Mouse (Mus musculus) thymus, postnatal 14 days (tissue): ENCODE measurements at regions not wholly inside any gene's neighbourhood (a gene's known extent, or its start where the extent isn't known, plus 50 kb on each side); places are given as distances from the start of the nearest gene placed in this dataset.

Experiments used
- DNase-seq: peaks from one replicate; pipeline ENCODE4 v3.0.0; 2021

- DNase-seq = no peak
These were observed 1789.0 kb upstream of the Gm7489 start for GRCm38 (mm10) chr15:52095629-52096190.

GRCm38 (mm10) chr15:52108761-52109160 lies 1775.9 kb upstream of the Gm7489 start:
- no peak for DNase-seq

GRCm38 (mm10) chr15:52114368-52115036 lies 1770.2 kb upstream of the Gm7489 start:
- DNase-seq = no peak

GRCm38 (mm10) chr15:52136693-52137092 lies 1748.0 kb upstream of the Gm7489 start:
- no peak for DNase-seq

GRCm38 (mm10) chr15:52153421-52153820 lies 1731.3 kb upstream of the Gm7489 start:
- DNase-seq = no peak

- DNase-seq = no peak
These were observed 1728.9 kb upstream of the Gm7489 start for GRCm38 (mm10) chr15:52155784-52156183.

- no peak for DNase-seq
These were observed 1727.9 kb upstream of the Gm7489 start for GRCm38 (mm10) chr15:52156779-52157178.

GRCm38 (mm10) chr15:52160181-52161088 lies 1724.3 kb upstream of the Gm7489 start:
- peak; percentile 41 for DNase-seq

GRCm38 (mm10) chr15:52161089-52161442 lies 1723.6 kb upstream of the Gm7489 start:
- no peak for DNase-seq

- DNase-seq = no peak
These were observed 1723.0 kb upstream of the Gm7489 start for GRCm38 (mm10) chr15:52161568-52162316.

- DNase-seq = no peak
These were observed 1718.6 kb upstream of the Gm7489 start for GRCm38 (mm10) chr15:52166144-52166543.

- no peak for DNase-seq
These were observed 1717.9 kb upstream of the Gm7489 start for GRCm38 (mm10) chr15:52166595-52167443.

GRCm38 (mm10) chr15:52167811-52168210 lies 1716.9 kb upstream of the Gm7489 start:
- no peak for DNase-seq

GRCm38 (mm10) chr15:52176951-52177350 lies 1707.8 kb upstream of the Gm7489 start:
- DNase-seq = no peak

GRCm38 (mm10) chr15:52178668-52179067 lies 1706.0 kb upstream of the Gm7489 start:
- no peak for DNase-seq

GRCm38 (mm10) chr15:52179379-52179778 lies 1705.3 kb upstream of the Gm7489 start:
- no peak for DNase-seq

- DNase-seq = no peak
These were observed 1693.5 kb upstream of the Gm7489 start for GRCm38 (mm10) chr15:52191176-52191575.

GRCm38 (mm10) chr15:52207271-52207670 lies 1677.4 kb upstream of the Gm7489 start:
- DNase-seq = no peak

- no peak for DNase-seq
These were observed 1652.3 kb upstream of the Gm7489 start for GRCm38 (mm10) chr15:52232442-52232841.

GRCm38 (mm10) chr15:52236220-52236619 lies 1648.5 kb upstream of the Gm7489 start:
- DNase-seq = no peak

- DNase-seq = no peak
These were observed 1641.8 kb upstream of the Gm7489 start for GRCm38 (mm10) chr15:52242890-52243289.
